Mouse (Mus musculus) cortical plate, adult 2 months (tissue): ENCODE data around the gene Lgalsl. TPM values are rescaled to one million over a fixed set of nuclear protein-coding genes. Genes with fewer than 3 reads are reported as not detected.
A peak's percentile ranks its signal among the peaks of the same experiment; 100 is the strongest.

ENCODE experiments used
- H3K27ac ChIP-seq: fragments of 200-500 bp; 2 replicates; pipeline ENCODE4 v1.5.1; 2012; ENCODE audit warnings: low read length, control low read depth, inconsistent platforms; ENCODE audit not compliant: insufficient read depth
- H3K4me1 ChIP-seq: fragments of 200-500 bp; 2 replicates; pipeline ENCODE4 v1.6.1; 2011; ENCODE audit warnings: low read length; ENCODE audit not compliant: control insufficient read depth, insufficient read depth
- H3K4me3 ChIP-seq: fragments of 200-500 bp; 2 replicates; pipeline ENCODE4 v1.5.1; 2011; ENCODE audit warnings: mild to moderate bottlenecking, low read length, control low read depth; ENCODE audit not compliant: insufficient read depth
- CTCF ChIP-seq: fragments of 200-500 bp; IDR thresholded peaks from 2 replicates; pipeline ENCODE4 v1.5.1; 2011; ENCODE audit warnings: mild to moderate bottlenecking, control low read depth, low read length; ENCODE audit not compliant: insufficient read depth; ENCODE audit errors: extremely low read depth
- POLR2A ChIP-seq: fragments of 200-500 bp; IDR thresholded peaks from 2 replicates; pipeline ENCODE4 v1.6.1; 2011; ENCODE audit warnings: mild to moderate bottlenecking, low read length, control low read depth; ENCODE audit not compliant: insufficient read depth; ENCODE audit errors: extremely low read depth
- polyA plus RNA-seq: library from polyadenylated mRNA; depleted of rRNA; stranded (reverse); fragments of >200 nt; gene quantifications from 2 replicates; pipeline ENCODE4 v1.2.3, GENCODE M21; 2012

The Lgalsl gene
- polyA plus RNA-seq, 1 experiment, result 46.5 TPM

- Histone ChIP-seq H3K4me1 (peaks cover 5% of the 10 kb centered on the region), H3K4me3 (peak overlapping the region; percentile 90), H3K27ac (peak overlapping the region; percentile 92)
- no peak for TF ChIP-seq CTCF
- TF ChIP-seq POLR2A, result no peak
These were observed 717 bp downstream of the Lgalsl start for GRCm38 (mm10) chr11:20829993-20830685.

GRCm38 (mm10) chr11:20829056-20829686 lies 1.7 kb downstream of the Lgalsl start:
- TF ChIP-seq POLR2A, result no peak
- no peak for TF ChIP-seq CTCF
- H3K4me3 ChIP-seq, result peak overlapping the region; percentile 14
- peaks cover 5% of the 10 kb centered on the region for H3K4me1 ChIP-seq
- H3K27ac ChIP-seq, result no peak overlapping the region

- Histone ChIP-seq H3K4me3 (no peak overlapping the region), H3K4me1 (no peaks in the 10 kb centered on the region; the same call in 1 of the 2 replicates), H3K27ac (no peak overlapping the region)
- TF ChIP-seq CTCF (no peak), POLR2A (no peak)
These were observed 6.9 kb downstream of the Lgalsl start for GRCm38 (mm10) chr11:20823961-20824360.

GRCm38 (mm10) chr11:20823301-20823700 lies 7.6 kb downstream of the Lgalsl start:
- Histone ChIP-seq H3K4me3 (no peak overlapping the region), H3K27ac (no peak overlapping the region), H3K4me1 (no peaks in the 10 kb centered on the region; the same call in 1 of the 2 replicates)
- no peak for TF ChIP-seq CTCF
- no peak for TF ChIP-seq POLR2A

- Histone ChIP-seq H3K4me1 (no peaks in the 10 kb centered on the region), H3K27ac (no peak overlapping the region), H3K4me3 (no peak overlapping the region)
- TF ChIP-seq CTCF (no peak), POLR2A (no peak)
These were observed 9.5 kb downstream of the Lgalsl start for GRCm38 (mm10) chr11:20821351-20821750.

- Histone ChIP-seq H3K27ac (no peak overlapping the region), H3K4me1 (no peaks in the 10 kb centered on the region), H3K4me3 (no peak overlapping the region)
- no peak for TF ChIP-seq POLR2A
- no peak for TF ChIP-seq CTCF
These were observed 16.8 kb downstream of the Lgalsl start for GRCm38 (mm10) chr11:20813901-20814523.

- Histone ChIP-seq H3K4me1 (no peaks in the 10 kb centered on the region), H3K27ac (no peak overlapping the region), H3K4me3 (no peak overlapping the region)
- TF ChIP-seq CTCF (no peak), POLR2A (no peak)
These were observed 18.5 kb downstream of the Lgalsl start for GRCm38 (mm10) chr11:20812153-20812887.

GRCm38 (mm10) chr11:20806659-20807058 lies 24.2 kb downstream of the Lgalsl start:
- TF ChIP-seq POLR2A (no peak), CTCF (no peak)
- H3K27ac ChIP-seq, result no peak overlapping the region
- no peak overlapping the region for H3K4me3 ChIP-seq
- H3K4me1 ChIP-seq, result no peaks in the 10 kb centered on the region

- H3K4me3 ChIP-seq, result no peak overlapping the region
- no peak overlapping the region for H3K27ac ChIP-seq
- TF ChIP-seq CTCF (no peak), POLR2A (no peak)
- H3K4me1 ChIP-seq, result no peaks in the 10 kb centered on the region
These were observed 25.1 kb downstream of the Lgalsl start for GRCm38 (mm10) chr11:20805604-20806249.
